Mouse (Mus musculus) right cerebral cortex, postnatal 25 days (tissue): ENCODE measurements around the gene Syt14.
A peak's percentile ranks its signal among the peaks of the same experiment; 100 is the strongest.

ENCODE experiments used
- DNase-seq: peaks from one replicate; pipeline ENCODE4 v3.0.0; 2022

Gene Syt14

GRCm38 (mm10) chr1:192861305-192861960, 174.1 kb downstream of the Syt14 start:
- DNase-seq: no peak

- DNase-seq: no peak
Measured at GRCm38 (mm10) chr1:192860273-192860672, 175.3 kb downstream of the Syt14 start.

GRCm38 (mm10) chr1:192857582-192857981, 178.0 kb downstream of the Syt14 start:
- no peak for DNase-seq

GRCm38 (mm10) chr1:192856931-192857330, 178.6 kb downstream of the Syt14 start:
- DNase-seq: no peak

- DNase-seq: no peak
Measured at GRCm38 (mm10) chr1:192856411-192856810, 179.2 kb downstream of the Syt14 start.

- peak; percentile 47 for DNase-seq
Measured at GRCm38 (mm10) chr1:192855474-192856230, 179.9 kb downstream of the Syt14 start, which contains the start of gene Sertad4. Gene Sertad4 (minus strand): TSS chr1:192855756.

GRCm38 (mm10) chr1:192854819-192855271, 180.7 kb downstream of the Syt14 start:
- peak; percentile 50 for DNase-seq

- no peak for DNase-seq
Measured at GRCm38 (mm10) chr1:192853988-192854818, 181.4 kb downstream of the Syt14 start.

- no peak for DNase-seq
Measured at GRCm38 (mm10) chr1:192853429-192853828, 182.1 kb downstream of the Syt14 start.

- DNase-seq: no peak
Measured at GRCm38 (mm10) chr1:192852047-192852446, 183.5 kb downstream of the Syt14 start.

GRCm38 (mm10) chr1:192851640-192852039, 183.9 kb downstream of the Syt14 start:
- no peak for DNase-seq

- no peak for DNase-seq
Measured at GRCm38 (mm10) chr1:192851126-192851525, 184.4 kb downstream of the Syt14 start.

- no peak for DNase-seq
Measured at GRCm38 (mm10) chr1:192849616-192850015, 186.0 kb downstream of the Syt14 start.

GRCm38 (mm10) chr1:192847254-192847653, 188.3 kb downstream of the Syt14 start:
- DNase-seq: no peak
